Mouse (Mus musculus) MEL (cell line): ENCODE measurements around the gene Padi6. TPM values are rescaled to one million over a fixed set of nuclear protein-coding genes. Genes with fewer than 3 reads are reported as not detected.

Experiments used
- DNase-seq: peaks from one replicate; pipeline ENCODE4 v3.0.0; 2011; ENCODE audit warnings: low read depth, low spot score
- H3K27ac ChIP-seq: 2 replicates; pipeline ENCODE4 v1.5.1; 2012; ENCODE audit warnings: low read depth, mild to moderate bottlenecking, control low read depth, low read length, moderate library complexity; ENCODE audit not compliant: control insufficient read depth
- H3K27me3 ChIP-seq, 2 experiments: fragments of 150-350 bp in 1 of 2; sonication (generic) in 1 of 2; 2 replicates each; pipeline ENCODE4 v1.6.1; 2012; ENCODE audit warnings: low read length in 2 of 2, mild to moderate bottlenecking in 2 of 2, improper control_type of control experiment in 1 of 2, moderate library complexity in 1 of 2; ENCODE audit not compliant: insufficient read depth in 2 of 2, control insufficient read depth in 1 of 2
- H3K36me3 ChIP-seq, 2 experiments: 2 replicates each; pipeline ENCODE4 v1.6.1; 2012 to 2014; ENCODE audit warnings: low read length in 2 of 2, improper control_type of control experiment in 1 of 2, inconsistent platforms in 1 of 2, mild to moderate bottlenecking in 1 of 2; ENCODE audit not compliant: insufficient read depth in 2 of 2, control insufficient read depth in 1 of 2
- H3K4me1 ChIP-seq, 2 experiments: fragments of 150-350 bp in 1 of 2; sonication (generic) in 1 of 2; 2 replicates each; pipeline ENCODE4 v1.6.1; 2012; ENCODE audit warnings: low read length in 2 of 2, improper control_type of control experiment in 1 of 2, mild to moderate bottlenecking in 1 of 2; ENCODE audit not compliant: insufficient read depth in 2 of 2, control insufficient read depth in 1 of 2
- H3K4me3 ChIP-seq, 2 experiments: fragments of 150-350 bp in 1 of 2; sonication (generic) in 1 of 2; 2 replicates each; pipeline ENCODE4 v1.5.1; 2012; ENCODE audit warnings: low read depth in 2 of 2, low read length in 2 of 2, mild to moderate bottlenecking in 2 of 2, moderate library complexity in 2 of 2, control low read depth in 1 of 2, improper control_type of control experiment in 1 of 2; ENCODE audit not compliant: control insufficient read depth in 1 of 2, insufficient read depth in 1 of 2
- H3K79me2 ChIP-seq: 2 replicates; pipeline ENCODE4 v1.6.1; 2012; ENCODE audit warnings: mild to moderate bottlenecking, low read length, moderate library complexity; ENCODE audit not compliant: control insufficient read depth, poor library complexity, insufficient read depth
- H3K9ac ChIP-seq: 2 replicates; pipeline ENCODE4 v1.6.1; 2012; ENCODE audit warnings: low read depth, mild to moderate bottlenecking, control low read depth, low read length, moderate library complexity; ENCODE audit not compliant: control insufficient read depth, poor library complexity, severe bottlenecking
- H3K9me3 ChIP-seq: fragments of 150-350 bp; sonication (generic); replicated peaks from 2 replicates; pipeline ENCODE4 v1.6.1; 2012; ENCODE audit warnings: mild to moderate bottlenecking, low read length, improper control_type of control experiment, moderate library complexity; ENCODE audit not compliant: insufficient read depth
- BHLHE40 ChIP-seq: IDR thresholded peaks from 2 replicates; pipeline ENCODE4 v1.6.1; 2012; ENCODE audit warnings: low read depth, mild to moderate bottlenecking, inconsistent platforms, low read length, improper control_type of control experiment, borderline replicate concordance
- E2F4 ChIP-seq: IDR thresholded peaks from 2 replicates; pipeline ENCODE4 v1.6.1; 2011; ENCODE audit warnings: low read depth, low read length, improper control_type of control experiment, borderline replicate concordance
- EP300 ChIP-seq, 2 experiments: IDR thresholded peaks; 2 replicates each; pipeline ENCODE4 v1.6.1; 2011; ENCODE audit warnings: improper control_type of control experiment in 2 of 2, low read length in 2 of 2, low read depth in 1 of 2, mild to moderate bottlenecking in 1 of 2
- HCFC1 ChIP-seq: IDR thresholded peaks from 2 replicates; pipeline ENCODE4 v1.6.1; 2012; ENCODE audit warnings: low read depth, mild to moderate bottlenecking, inconsistent platforms, low read length, improper control_type of control experiment, moderate library complexity
- KAT2A ChIP-seq: conservative IDR thresholded peaks from 2 replicates; pipeline ENCODE4 v1.6.1; 2012; ENCODE audit warnings: low read depth, low read length, improper control_type of control experiment, inconsistent platforms
- MEF2A ChIP-seq: IDR thresholded peaks from 2 replicates; pipeline ENCODE4 v1.6.1; 2014; ENCODE audit warnings: low read depth, mild to moderate bottlenecking, inconsistent platforms, low read length, improper control_type of control experiment; ENCODE audit not compliant: poor library complexity, insufficient replicate concordance, severe bottlenecking; ENCODE audit errors: extremely low read depth
- MYC ChIP-seq: IDR thresholded peaks from 2 replicates; pipeline ENCODE4 v1.6.1; 2011; ENCODE audit warnings: low read depth, mild to moderate bottlenecking, low read length, improper control_type of control experiment, moderate library complexity
- NELFE ChIP-seq: IDR thresholded peaks from 2 replicates; pipeline ENCODE4 v1.6.1; 2011; ENCODE audit warnings: low read depth, low read length, improper control_type of control experiment
- RAD21 ChIP-seq: IDR thresholded peaks from 2 replicates; pipeline ENCODE4 v1.6.1; 2011; ENCODE audit warnings: mild to moderate bottlenecking, low read depth, low read length, improper control_type of control experiment
- UBTF ChIP-seq: IDR thresholded peaks from 2 replicates; pipeline ENCODE4 v1.6.1; 2012; ENCODE audit warnings: low read depth, mild to moderate bottlenecking, inconsistent platforms, low read length, improper control_type of control experiment, moderate library complexity, borderline replicate concordance; ENCODE audit not compliant: insufficient read depth
- USF1 ChIP-seq: IDR thresholded peaks from 2 replicates; pipeline ENCODE4 v1.6.1; 2014; ENCODE audit warnings: low read depth, mild to moderate bottlenecking, inconsistent platforms, low read length, improper control_type of control experiment, moderate library complexity
- ZKSCAN1 ChIP-seq: IDR thresholded peaks from 2 replicates; pipeline ENCODE4 v1.6.1; 2012; ENCODE audit warnings: low read depth, mild to moderate bottlenecking, inconsistent platforms, low read length, improper control_type of control experiment, moderate library complexity
- polyA plus RNA-seq, 2 experiments: library from polyadenylated mRNA; stranded (reverse) in 1 of 2; unstranded in 1 of 2; fragments of >175 nt in 1 of 2; fragments of >200 nt in 1 of 2; gene quantifications; 2 replicates each; pipeline versions ENCODE4 v1.2.1 to v1.2.4; 2012; ENCODE audit warnings: low replicate concordance in 2 of 2, low read depth in 1 of 2; ENCODE audit not compliant: insufficient read length in 2 of 2, insufficient read depth in 1 of 2, missing spikeins in 1 of 2
- total RNA-seq: library from RNA; depleted of rRNA; stranded (reverse); fragments of 300-350 nt; gene quantifications from 2 replicates; pipeline ENCODE4 v1.2.3, GENCODE M21; 2012

The Padi6 gene
- total and polyA plus RNA-seq, 3 experiments, result not detected

- Histone ChIP-seq H3K9ac (no peak overlapping the region), H3K4me3 (no peak overlapping the region), H3K79me2 (no peaks in the 10 kb centered on the region), H3K9me3 (no peaks in the 10 kb centered on the region), H3K27me3 (no peaks in the 10 kb centered on the region), H3K36me3 (no peaks in the 10 kb centered on the region), H3K4me1 (peaks cover 0 to 4% of the 10 kb centered on the region in 2 experiments; a peak in 1 of 4 replicates), H3K27ac (no peak overlapping the region)
- TF ChIP-seq HCFC1 (no peak), E2F4 (no peak), MYC (no peak), NELFE (no peak), BHLHE40 (no peak), RAD21 (no peak), ZKSCAN1 (no peak), MEF2A (no peak)
- no peak for DNase-seq
Observed at GRCm38 (mm10) chr4:140774893-140775292, 32.5 kb upstream of the Padi6 start.

GRCm38 (mm10) chr4:140774025-140774800, 31.8 kb upstream of the Padi6 start, which contains the start of gene Padi4:
Gene Padi4 (minus strand): TSS chr4:140774236.
- Histone ChIP-seq H3K27ac (no peak within 1 kb of the TSS), H3K9ac (no peak within 1 kb of the TSS), H3K36me3 (no peaks in the 10 kb centered on the region), H3K9me3 (no peaks in the 10 kb centered on the region), H3K4me3 (no peak within 1 kb of the TSS), H3K4me1 (peaks cover 0 to 4% of the 10 kb centered on the region in 2 experiments; a peak in 1 of 4 replicates), H3K27me3 (no peaks in the 10 kb centered on the region), H3K79me2 (no peaks in the 10 kb centered on the region)
- TF ChIP-seq EP300 (IDR thresholded peaks at IDR 0.05; ENCODE audit: low read depth in 1 of 2, low read length in 2 of 2) (no peak), HCFC1 (no peak), NELFE (no peak), ZKSCAN1 (no peak), KAT2A (no peak), USF1 (no peak), UBTF (no peak)
- DNase-seq, result no peak
